Mouse (Mus musculus) stomach, embryonic 16.5 days (tissue): ENCODE measurements around the gene Capza2. TPM values are rescaled to one million over a fixed set of nuclear protein-coding genes. Genes with fewer than 3 reads are reported as not detected.
"Not testable (repeated sequence)": the region's sequence is repeated elsewhere in the genome, so short reads cannot be mapped to it uniquely, and the experiment has no call there.

Experiments used
- ATAC-seq: fragments of 200-750 bp; cut with Nextera tagmentation; 2 replicates; pipeline ENCODE4 v1.8.0; 2017; ENCODE audit warnings: moderate number of reproducible peaks, moderate TSS enrichment; ENCODE audit not compliant: insufficient read depth, low FRiP score
- H3K27ac ChIP-seq: fragments of 300-500 bp; sonication (generic); 2 replicates; pipeline ENCODE4 v1.5.1; 2014; ENCODE audit warnings: low read length
- H3K27me3 ChIP-seq: fragments of 300-500 bp; sonication (generic); 2 replicates; pipeline ENCODE4 v1.6.1; 2014; ENCODE audit warnings: low read length, control low read depth, mixed read lengths; ENCODE audit not compliant: control insufficient read depth, insufficient read depth
- H3K36me3 ChIP-seq: fragments of 300-500 bp; sonication (generic); 2 replicates; pipeline ENCODE4 v1.6.1; 2014; ENCODE audit warnings: low read length; ENCODE audit not compliant: control insufficient read depth, insufficient read depth
- H3K4me1 ChIP-seq: fragments of 300-500 bp; sonication (generic); 2 replicates; pipeline ENCODE4 v1.6.1; 2014; ENCODE audit warnings: low read length, control low read depth, mixed read lengths; ENCODE audit not compliant: control insufficient read depth, insufficient read depth
- H3K4me2 ChIP-seq: fragments of 300-500 bp; sonication (generic); 2 replicates; pipeline ENCODE4 v1.6.1; 2014; ENCODE audit warnings: low read depth, low read length, mixed read lengths
- H3K4me3 ChIP-seq: fragments of 300-500 bp; sonication (generic); replicated peaks from 2 replicates; pipeline ENCODE4 v1.5.1; 2014; ENCODE audit warnings: mild to moderate bottlenecking, low read length
- H3K9ac ChIP-seq: fragments of 300-500 bp; sonication (generic); 2 replicates; pipeline ENCODE4 v1.6.1; 2014; ENCODE audit warnings: low read length
- H3K9me3 ChIP-seq: fragments of 300-500 bp; sonication (generic); replicated peaks from 2 replicates; pipeline ENCODE4 v1.6.1; 2016; ENCODE audit warnings: low read length, control low read depth; ENCODE audit not compliant: control insufficient read depth
- WGBS: fragments of 180-500 bp; shearing (Covaris S2); extraction: QIAGEN DNeasy Blood & Tissue Kit; methylation state at CpG from one replicate; pipeline ENCODE4 v1.1.7; 2014; 5-methylcytosine and 5-hydroxymethylcytosine counted together
- polyA plus RNA-seq: library from polyadenylated mRNA; unstranded; fragments of >200 nt; fragmentation: Nextera tagmentation; extraction: Ambion mirVana; gene quantifications from 2 replicates; pipeline ENCODE4 v1.2.1, GENCODE M21; 2015

The Capza2 gene
- polyA plus RNA-seq, 1 experiment from 2014 or later: 241 TPM

DNA sequence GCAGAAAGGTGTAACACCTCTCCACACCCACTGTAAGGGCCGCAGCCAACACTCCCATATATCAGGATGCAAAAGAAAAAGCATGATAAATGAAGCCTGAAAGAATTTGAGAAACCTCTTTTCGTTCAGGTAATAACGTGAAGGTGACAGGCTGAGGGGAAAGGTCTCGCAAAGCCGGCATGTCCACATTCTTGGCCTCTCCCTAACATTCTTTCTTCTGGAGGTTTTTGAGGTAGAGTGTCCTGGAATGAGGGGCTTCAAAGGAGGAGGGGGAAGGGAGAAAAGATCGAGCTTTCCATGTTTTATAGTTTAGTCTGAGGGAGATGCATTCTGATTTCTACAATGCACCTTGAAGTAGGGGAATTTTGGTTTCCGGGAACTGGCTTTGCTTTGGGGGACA is 56.6 kb downstream of the Capza2 start, which contains the start of gene St7:
Gene St7 (plus strand): TSS at position 287 of the 400 bp plus-strand sequence.
- WGBS: 49% methylated on average over 7 of the region's 7 CpGs
- Histone ChIP-seq H3K9ac (peak within 1 kb of the TSS; percentile 85), H3K4me2 (peak within 1 kb of the TSS; percentile 65), H3K27me3 (no peaks in the 10 kb centered on the region), H3K36me3 (no peaks in the 10 kb centered on the region), H3K27ac (peak within 1 kb of the TSS; percentile 93), H3K9me3 (no peaks in the 10 kb centered on the region), H3K4me3 (peak within 1 kb of the TSS; percentile 75), H3K4me1 (peaks cover 12% of the 10 kb centered on the region)
- no peak for ATAC-seq

DNA sequence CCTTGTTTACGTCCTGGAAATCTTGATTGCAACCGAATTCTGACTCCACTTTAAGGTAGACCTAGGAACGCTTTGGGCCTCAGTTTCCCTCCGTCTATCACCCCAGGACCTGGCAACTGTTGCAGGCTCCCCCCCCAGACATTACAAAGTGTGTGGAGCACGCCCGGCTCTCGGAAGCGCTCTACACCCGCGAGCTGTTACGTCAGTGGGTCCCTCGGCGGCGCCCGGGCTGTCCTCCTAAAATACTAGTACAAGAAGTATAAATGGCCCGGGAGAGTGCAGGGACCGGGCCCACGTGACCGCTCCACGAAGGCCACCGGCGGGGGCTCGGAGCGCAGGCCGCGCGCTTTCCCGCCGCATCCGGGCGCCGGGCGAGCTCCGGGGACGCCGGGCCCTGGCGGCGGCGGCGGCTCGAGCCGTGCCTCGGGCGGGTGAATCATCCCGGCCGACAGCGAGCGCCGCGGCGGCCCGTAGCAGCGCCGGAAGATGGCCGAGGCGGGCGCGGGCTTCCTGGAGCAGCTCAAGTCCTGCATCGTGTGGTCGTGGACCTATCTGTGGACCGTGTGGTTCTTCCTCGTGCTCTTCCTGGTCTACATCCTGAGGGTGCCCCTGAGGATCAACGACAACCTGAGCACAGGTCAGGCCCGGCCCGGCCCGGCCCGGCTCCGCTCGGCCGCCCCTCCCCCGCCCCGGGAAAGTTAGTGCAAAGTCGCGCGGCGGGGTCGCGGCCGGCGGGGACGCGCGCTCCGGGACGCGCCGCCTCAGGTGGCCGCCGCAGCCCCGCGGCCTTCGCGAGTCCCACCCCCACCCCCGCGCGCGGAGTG is 57.9 kb downstream of the Capza2 start:
- under 1% methylated on average over 96 of the region's 97 CpGs for WGBS
- Histone ChIP-seq H3K4me1 (peaks cover 12% of the 10 kb centered on the region), H3K4me3 (peak overlapping the region; percentile 75), H3K4me2 (peak overlapping the region; percentile 65), H3K27ac (peak overlapping the region; percentile 93), H3K27me3 (no peaks in the 10 kb centered on the region), H3K9ac (peak overlapping the region; percentile 85), H3K36me3 (no peaks in the 10 kb centered on the region), H3K9me3 (no peaks in the 10 kb centered on the region)
- ATAC-seq: peak; percentile 88

DNA sequence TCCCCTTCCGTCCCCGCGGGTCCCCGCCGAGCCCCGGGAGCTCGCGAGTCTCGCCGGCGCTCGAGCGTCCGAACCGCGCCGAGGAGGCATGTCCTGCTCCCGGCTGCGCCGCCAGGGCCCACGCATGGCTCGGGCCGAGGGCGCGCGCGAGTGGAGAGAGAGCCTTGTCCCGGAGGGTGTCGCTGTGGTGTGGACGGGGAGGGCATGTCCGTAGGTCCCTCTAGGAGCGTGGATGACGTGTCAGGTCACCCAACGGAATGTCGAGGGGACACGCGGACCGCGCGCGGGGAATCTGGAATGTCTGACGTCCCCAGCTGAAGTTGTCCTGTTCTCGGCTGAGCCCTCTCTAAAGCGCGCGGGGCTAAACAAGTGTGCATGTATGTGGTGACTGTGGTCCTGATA is 58.5 kb downstream of the Capza2 start:
- H3K9me3 ChIP-seq: no peaks in the 10 kb centered on the region
- peak overlapping the region; percentile 85 for H3K9ac ChIP-seq
- H3K36me3 ChIP-seq: no peaks in the 10 kb centered on the region
- peaks cover 12% of the 10 kb centered on the region for H3K4me1 ChIP-seq
- peak overlapping the region; percentile 65 for H3K4me2 ChIP-seq
- H3K27me3 ChIP-seq: no peaks in the 10 kb centered on the region
- WGBS: under 1% methylated on average over 46 of the region's 46 CpGs
- ATAC-seq: peak; percentile 86
- peak overlapping the region; percentile 93 for H3K27ac ChIP-seq
- H3K4me3 ChIP-seq: peak overlapping the region; percentile 75

DNA sequence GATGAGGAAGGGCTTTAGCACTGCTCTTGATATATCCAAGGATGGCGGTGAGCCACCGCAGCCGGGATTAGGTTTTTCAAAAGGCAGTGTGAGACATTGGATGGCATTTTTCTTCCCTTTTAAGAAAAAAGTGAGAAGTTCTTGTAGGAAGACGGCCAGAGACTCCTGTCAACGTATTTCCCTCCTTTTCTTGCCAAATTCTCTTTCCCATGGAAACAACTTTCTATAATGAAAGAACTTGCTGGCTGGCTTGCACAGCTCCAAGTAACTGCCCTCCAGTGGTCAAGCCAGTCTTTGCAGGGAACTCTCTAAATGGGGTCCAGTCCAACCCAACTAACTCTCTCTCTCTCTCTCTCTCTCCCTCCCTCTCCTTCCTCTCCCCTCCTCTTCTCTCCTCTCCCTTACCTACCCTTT is 60.3 kb downstream of the Capza2 start:
- Histone ChIP-seq H3K27me3 (no peaks in the 10 kb centered on the region), H3K4me1 (peaks cover 12% of the 10 kb centered on the region), H3K27ac (peak overlapping the region; percentile 38; the same call in 1 of the 2 replicates), H3K36me3 (no peaks in the 10 kb centered on the region), H3K9ac (no peak overlapping the region), H3K4me2 (peak overlapping the region; percentile 34), H3K9me3 (no peaks in the 10 kb centered on the region), H3K4me3 (no peak overlapping the region)
- WGBS: 42% methylated on average over 5 of the region's 5 CpGs
- no peak for ATAC-seq

DNA sequence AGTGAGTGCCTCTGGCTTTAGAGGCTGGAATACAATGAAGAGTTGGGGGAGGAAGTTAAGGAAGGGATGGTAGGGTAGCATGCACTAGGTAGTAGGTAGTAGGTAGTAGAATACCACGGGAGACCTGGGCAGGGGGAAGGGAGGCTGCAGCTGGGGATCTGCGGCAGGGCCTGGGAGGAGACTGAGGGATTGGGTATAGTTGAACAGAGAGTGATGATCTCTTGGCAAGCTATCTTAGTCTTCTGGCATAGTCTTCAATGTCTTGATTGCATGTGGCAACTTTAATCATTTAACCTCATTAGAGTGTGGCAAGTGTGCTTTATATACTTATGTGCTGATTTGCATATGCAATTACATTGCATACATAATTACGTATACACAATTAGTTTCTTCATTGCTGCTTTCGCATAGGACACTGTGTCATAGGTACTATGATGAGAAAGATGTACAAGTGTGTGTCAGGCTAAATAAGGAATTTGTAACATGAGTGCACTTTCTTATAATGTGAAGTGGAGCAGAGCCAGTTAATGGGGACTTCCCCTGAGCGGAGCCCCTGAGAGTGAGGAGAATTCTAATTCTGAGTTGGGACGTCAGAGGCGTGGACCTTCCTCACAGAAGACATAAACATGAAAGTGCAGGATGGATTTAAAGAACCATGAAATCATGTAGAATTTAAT is 65.0 kb downstream of the Capza2 start:
- 58% methylated on average over 7 of the region's 7 CpGs for WGBS
- H3K36me3 ChIP-seq: no peaks in the 10 kb centered on the region

DNA sequence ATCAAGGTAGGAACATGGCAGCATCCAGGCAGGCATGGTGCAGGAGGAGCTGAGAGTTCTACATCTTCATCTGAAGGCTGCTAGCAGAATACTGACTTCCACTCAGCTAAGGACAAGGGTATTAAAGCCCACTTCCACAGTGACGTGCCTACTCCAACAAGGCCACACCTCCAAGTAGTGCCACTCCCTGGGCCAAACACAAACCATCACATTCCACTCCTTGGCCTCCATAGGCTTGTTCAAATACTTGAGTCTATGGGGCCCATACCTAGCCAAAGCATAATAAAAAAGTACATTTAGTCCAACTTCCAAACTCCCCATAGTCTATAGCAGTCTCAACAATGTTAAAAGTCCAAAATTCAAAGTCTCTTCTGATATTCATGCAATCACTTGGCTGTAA is 68.0 kb downstream of the Capza2 start:
- ATAC-seq, H3K4me2 ChIP-seq, H3K27ac ChIP-seq, H3K27me3 ChIP-seq, H3K9me3 ChIP-seq, H3K4me3 ChIP-seq, H3K9ac ChIP-seq, H3K4me1 ChIP-seq, H3K36me3 ChIP-seq: not testable (repeated sequence)
- 53% methylated on average over 1 of the region's 1 CpGs for WGBS

More for the DNA sequence above, 65.0 kb downstream of the Capza2 start:
- peaks cover 2% of the 10 kb centered on the region; the same call in 1 of the 2 replicates for H3K4me1 ChIP-seq
- no peaks in the 10 kb centered on the region for H3K9me3 ChIP-seq
- ATAC-seq: no peak
- H3K4me3 ChIP-seq: no peak overlapping the region
- no peak overlapping the region for H3K9ac ChIP-seq
- no peaks in the 10 kb centered on the region for H3K27me3 ChIP-seq
- H3K27ac ChIP-seq: no peak overlapping the region
- no peak overlapping the region for H3K4me2 ChIP-seq

DNA sequence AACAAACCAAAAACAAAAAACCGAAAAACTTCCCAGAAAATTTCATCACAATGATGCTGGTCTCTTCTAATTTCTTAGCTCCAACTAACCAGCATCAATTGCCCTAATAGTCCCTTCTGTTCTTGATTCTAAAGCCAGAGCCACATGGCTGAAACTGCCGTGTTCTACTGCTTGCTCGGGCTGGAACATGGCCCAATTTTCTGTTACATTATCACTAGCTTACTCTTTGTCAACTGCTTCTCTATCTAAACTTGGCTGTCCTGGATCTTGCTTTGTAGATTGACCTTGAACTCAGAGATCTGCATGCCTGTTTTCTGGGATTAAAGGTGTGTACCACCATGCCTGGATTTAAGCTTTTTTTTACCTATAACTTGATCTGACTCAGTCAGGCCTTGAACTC is 69.9 kb downstream of the Capza2 start:
- Histone ChIP-seq H3K4me2 (no peak overlapping the region), H3K27ac (no peak overlapping the region), H3K27me3 (no peaks in the 10 kb centered on the region), H3K36me3 (no peaks in the 10 kb centered on the region), H3K9ac (no peak overlapping the region), H3K9me3 (no peaks in the 10 kb centered on the region), H3K4me3 (no peak overlapping the region), H3K4me1 (no peaks in the 10 kb centered on the region)
- WGBS: 82% methylated on average over 3 of the region's 3 CpGs
- ATAC-seq: no peak
